Mouse (Mus musculus) liver, embryonic 14.5 days (tissue): Measurements from ENCODE around the gene Oas1a. TPM values are rescaled to one million over a fixed set of nuclear protein-coding genes. Genes with fewer than 3 reads are reported as not detected.
A peak's percentile ranks its signal among the peaks of the same experiment; 100 is the strongest.
"Not testable (repeated sequence)": the region's sequence is repeated elsewhere in the genome, so short reads cannot be mapped to it uniquely, and the experiment has no call there.

Experiments used
- ATAC-seq: fragments of 200-750 bp; cut with Nextera tagmentation; 2 replicates; pipeline ENCODE4 v1.8.0; 2017; ENCODE audit warnings: moderate number of reproducible peaks, mild to moderate bottlenecking, moderate library complexity; ENCODE audit not compliant: insufficient read depth
- DNase-seq, 3 experiments: peaks; one replicate each; pipeline ENCODE4 v3.0.0-alpha.2; 2012 to 2013; ENCODE audit warnings: low read depth in 3 of 3, low spot score in 3 of 3
- H3K27ac ChIP-seq: fragments of 300-500 bp; sonication (generic); 2 replicates; pipeline ENCODE4 v1.5.1; 2014; ENCODE audit warnings: moderate library complexity, mild to moderate bottlenecking, control low read depth, inconsistent platforms
- H3K27me3 ChIP-seq: fragments of 300-500 bp; sonication (generic); 2 replicates; pipeline ENCODE4 v1.6.1; 2014; ENCODE audit warnings: mild to moderate bottlenecking, low read length, moderate library complexity; ENCODE audit not compliant: control insufficient read depth, insufficient read depth
- H3K36me3 ChIP-seq: fragments of 300-500 bp; sonication (generic); replicated peaks from 2 replicates; pipeline ENCODE4 v1.6.1; 2014; ENCODE audit warnings: low read depth; ENCODE audit not compliant: control insufficient read depth, insufficient read depth
- H3K4me1 ChIP-seq, 2 experiments: fragments of 200-500 bp in 1 of 2; fragments of 300-500 bp in 1 of 2; sonication (generic) in 1 of 2; replicated peaks; 2 replicates each; pipeline ENCODE4 v1.6.1; 2012 to 2014; ENCODE audit warnings: antibody characterized with exemption in 1 of 2, inconsistent platforms in 1 of 2, low read length in 1 of 2; ENCODE audit not compliant: control insufficient read depth in 2 of 2, insufficient read depth in 2 of 2
- H3K4me2 ChIP-seq: fragments of 300-500 bp; sonication (generic); 2 replicates; pipeline ENCODE4 v1.6.1; 2014; ENCODE audit warnings: low read depth, mild to moderate bottlenecking, control low read depth, moderate library complexity
- H3K4me3 ChIP-seq, 2 experiments: fragments of 200-500 bp in 1 of 2; fragments of 300-500 bp in 1 of 2; sonication (generic) in 1 of 2; 2 replicates each; pipeline ENCODE4 v1.5.1; 2012 to 2014; ENCODE audit warnings: low read depth in 2 of 2, low read length in 2 of 2, mild to moderate bottlenecking in 2 of 2, control low read depth in 1 of 2, inconsistent platforms in 1 of 2, moderate library complexity in 1 of 2; ENCODE audit not compliant: insufficient read depth in 1 of 2
- H3K9ac ChIP-seq: fragments of 300-500 bp; sonication (generic); replicated peaks from 2 replicates; pipeline ENCODE4 v1.6.1; 2014; ENCODE audit warnings: mild to moderate bottlenecking, control low read depth, moderate library complexity
- H3K9me3 ChIP-seq: fragments of 300-500 bp; sonication (generic); 2 replicates; pipeline ENCODE4 v1.6.1; 2016; ENCODE audit warnings: low read length, mixed read lengths; ENCODE audit not compliant: control insufficient read depth
- CTCF ChIP-seq: IDR thresholded peaks from 2 replicates; pipeline ENCODE4 v1.5.1; 2016; ENCODE audit warnings: antibody characterized with exemption, low read depth, control low read depth
- EP300 ChIP-seq: IDR thresholded peaks from 2 replicates; pipeline ENCODE4 v1.6.1; 2016; ENCODE audit warnings: antibody characterized with exemption, low read depth
- WGBS: fragments of 180-500 bp; shearing (Covaris S2); extraction: QIAGEN DNeasy Blood & Tissue Kit; methylation state at CpG from one replicate; pipeline ENCODE4 v1.1.7; 2014; ENCODE audit not compliant: insufficient replicate concordance; 5-methylcytosine and 5-hydroxymethylcytosine counted together
- polyA plus RNA-seq, 2 experiments: library from polyadenylated mRNA; depleted of rRNA in 1 of 2; stranded (reverse) in 1 of 2; unstranded in 1 of 2; fragments of >200 nt; fragmentation: Nextera tagmentation in 1 of 2; extraction: Ambion mirVana in 1 of 2; gene quantifications; 2 replicates each; pipeline versions ENCODE4 v1.2.1 to v1.2.3; 2012 to 2014

Oas1a gene
- polyA plus RNA-seq, 2 experiments = 1.7 to 2.4 TPM

DNA sequence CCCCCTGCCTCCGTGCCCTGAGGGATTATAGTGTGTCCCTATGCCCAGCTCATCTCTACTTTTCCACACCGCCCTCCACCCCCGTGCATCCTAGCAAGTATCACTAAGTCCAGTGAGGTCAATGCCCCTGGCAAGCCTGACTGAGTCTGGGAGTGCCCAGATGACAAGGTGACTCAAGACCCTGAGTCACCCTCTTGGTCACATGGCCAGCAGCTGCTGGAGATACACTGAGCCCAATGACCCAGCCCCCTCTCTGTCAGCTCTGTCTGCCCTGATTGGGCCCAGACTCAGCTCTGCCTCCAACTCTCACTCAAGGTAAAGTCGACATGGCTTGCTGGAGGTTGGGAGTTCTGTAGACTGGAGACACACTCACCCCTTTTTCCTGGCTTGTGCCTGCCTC, 30.5 kb upstream of the Oas1a start:
- Histone ChIP-seq H3K4me2 (no peak overlapping the region), H3K27ac (no peak overlapping the region), H3K4me3 (no peak overlapping the region), H3K9me3 (no peaks in the 10 kb centered on the region), H3K9ac (no peak overlapping the region), H3K4me1 (no peaks in the 10 kb centered on the region), H3K36me3 (no peaks in the 10 kb centered on the region), H3K27me3 (no peaks in the 10 kb centered on the region)
- ATAC-seq = no peak
- no peak for DNase-seq
- no peak for TF ChIP-seq CTCF
- TF ChIP-seq EP300 = no peak
- 53% methylated on average over 4 of the region's 4 CpGs for WGBS

- no peaks in the 10 kb centered on the region for H3K27me3 ChIP-seq
- WGBS = 16% methylated on average over 5 of the region's 5 CpGs
- TF ChIP-seq CTCF = no peak
- no peak for TF ChIP-seq EP300
- ATAC-seq (no peak), DNase-seq (no peak)
- no peak overlapping the region for H3K9ac ChIP-seq
- H3K4me3 ChIP-seq = no peak overlapping the region
- H3K27ac ChIP-seq = no peak overlapping the region
- no peaks in the 10 kb centered on the region for H3K4me1 ChIP-seq
- no peak overlapping the region for H3K4me2 ChIP-seq
- no peaks in the 10 kb centered on the region for H3K36me3 ChIP-seq
- H3K9me3 ChIP-seq = no peaks in the 10 kb centered on the region
These were observed 26.6 kb upstream of the Oas1a start for GRCm38 (mm10) chr5:120933966-120934365.

GRCm38 (mm10) chr5:120927036-120927435, 19.7 kb upstream of the Oas1a start:
- 0% methylated on average over 1 of the region's 1 CpGs for WGBS
- no peak overlapping the region for H3K4me2 ChIP-seq
- H3K4me1 ChIP-seq = no peaks in the 10 kb centered on the region

DNA sequence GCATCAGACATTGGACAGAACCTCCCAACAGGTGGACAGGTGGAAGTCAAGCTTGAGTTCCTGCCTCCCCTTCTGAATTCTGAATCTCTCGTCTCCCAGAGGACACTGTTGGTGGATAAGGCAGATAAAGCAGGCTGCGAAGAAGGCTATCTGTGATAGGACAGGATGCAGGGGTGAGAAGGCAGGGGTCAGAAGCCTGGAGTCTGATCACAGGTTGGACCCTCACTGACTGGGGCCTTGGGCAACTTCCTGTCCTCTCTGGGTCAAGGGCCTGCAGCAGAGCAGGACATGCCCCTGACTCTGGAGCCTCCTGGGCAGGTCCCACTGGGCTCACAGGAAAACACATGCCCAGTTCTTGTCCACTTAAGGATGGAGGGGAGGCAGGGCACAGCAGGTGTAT, 19.0 kb upstream of the Oas1a start:
- not testable (repeated sequence) for H3K4me2 ChIP-seq, H3K27me3 ChIP-seq, H3K27ac ChIP-seq, ATAC-seq, H3K36me3 ChIP-seq, H3K9me3 ChIP-seq, DNase-seq, H3K4me3 ChIP-seq, H3K9ac ChIP-seq, H3K4me1 ChIP-seq
- 14% methylated on average over 2 of the region's 2 CpGs for WGBS

More at GRCm38 (mm10) chr5:120927036-120927435, 19.7 kb upstream of the Oas1a start:
- no peak for ATAC-seq
- Histone ChIP-seq H3K36me3 (no peaks in the 10 kb centered on the region), H3K27ac (no peak overlapping the region), H3K27me3 (no peaks in the 10 kb centered on the region), H3K9ac (no peak overlapping the region), H3K4me3 (no peak overlapping the region), H3K9me3 (no peaks in the 10 kb centered on the region)
- TF ChIP-seq CTCF = peak; percentile 49
- no peak for TF ChIP-seq EP300
- no peak for DNase-seq

GRCm38 (mm10) chr5:120924520-120924919, 17.2 kb upstream of the Oas1a start:
- not testable (repeated sequence) for H3K9me3 ChIP-seq, H3K27me3 ChIP-seq, H3K36me3 ChIP-seq, H3K27ac ChIP-seq, DNase-seq, H3K4me3 ChIP-seq, H3K9ac ChIP-seq, H3K4me1 ChIP-seq, ATAC-seq, H3K4me2 ChIP-seq
- 64% methylated on average over 4 of the region's 4 CpGs for WGBS

GRCm38 (mm10) chr5:120923969-120924368, 16.6 kb upstream of the Oas1a start:
- TF ChIP-seq EP300 (no peak), CTCF (no peak)
- no peaks in the 10 kb centered on the region for H3K4me1 ChIP-seq
- H3K9ac ChIP-seq = no peak overlapping the region
- no peak overlapping the region for H3K4me3 ChIP-seq
- WGBS = 57% methylated on average over 4 of the region's 4 CpGs
- no peaks in the 10 kb centered on the region for H3K27me3 ChIP-seq
- no peak for DNase-seq
- no peaks in the 10 kb centered on the region for H3K9me3 ChIP-seq
- H3K36me3 ChIP-seq = no peaks in the 10 kb centered on the region
- ATAC-seq = no peak
- H3K4me2 ChIP-seq = no peak overlapping the region
- H3K27ac ChIP-seq = no peak overlapping the region
